Mouse (Mus musculus) spleen, postnatal 36 days (tissue): Measurements from ENCODE around the gene St6gal1.

Experiments
- DNase-seq, 2 experiments: peaks; one replicate each; pipeline ENCODE4 v3.0.0; 2022; ENCODE audit warnings: low spot score in 2 of 2, mixed read lengths in 1 of 2

St6gal1 gene

GRCm38 (mm10) chr16:23298441-23298840 is 73.9 kb downstream of the St6gal1 start:
- no peak for DNase-seq

GRCm38 (mm10) chr16:23298911-23299310 is 74.4 kb downstream of the St6gal1 start:
- no peak for DNase-seq

GRCm38 (mm10) chr16:23299904-23300740 is 75.6 kb downstream of the St6gal1 start:
- no peak for DNase-seq

- DNase-seq: no peak
Observed at GRCm38 (mm10) chr16:23301762-23302161, 77.2 kb downstream of the St6gal1 start.

GRCm38 (mm10) chr16:23305830-23306623 is 81.5 kb downstream of the St6gal1 start:
- no peak for DNase-seq

- DNase-seq: no peak
Observed at GRCm38 (mm10) chr16:23307142-23307968, 82.8 kb downstream of the St6gal1 start.

GRCm38 (mm10) chr16:23308012-23308554 is 83.5 kb downstream of the St6gal1 start:
- DNase-seq: no peak

GRCm38 (mm10) chr16:23309080-23309479 is 84.5 kb downstream of the St6gal1 start:
- no peak for DNase-seq

- DNase-seq: no peak
Observed at GRCm38 (mm10) chr16:23312604-23313003, 88.1 kb downstream of the St6gal1 start.

- peak; percentile 27 to 29 for DNase-seq
Observed at GRCm38 (mm10) chr16:23314790-23315189, 90.2 kb downstream of the St6gal1 start.

- DNase-seq: no peak
Observed at GRCm38 (mm10) chr16:23317411-23318047, 93.0 kb downstream of the St6gal1 start.

- DNase-seq: no peak
Observed at GRCm38 (mm10) chr16:23320025-23320424, 95.5 kb downstream of the St6gal1 start.

GRCm38 (mm10) chr16:23320579-23320978 is 96.0 kb downstream of the St6gal1 start:
- DNase-seq: no peak

- DNase-seq: no peak
Observed at GRCm38 (mm10) chr16:23322453-23322852, 97.9 kb downstream of the St6gal1 start.

- DNase-seq: no peak
Observed at GRCm38 (mm10) chr16:23323915-23324314, 99.4 kb downstream of the St6gal1 start.

- no peak for DNase-seq
Observed at GRCm38 (mm10) chr16:23324867-23325650, 100.5 kb downstream of the St6gal1 start.

- DNase-seq: no peak
Observed at GRCm38 (mm10) chr16:23326664-23327063, 102.1 kb downstream of the St6gal1 start.

- no peak for DNase-seq
Observed at GRCm38 (mm10) chr16:23327266-23327665, 102.7 kb downstream of the St6gal1 start.

GRCm38 (mm10) chr16:23328201-23328600 is 103.7 kb downstream of the St6gal1 start:
- peak in 1 of 2 experiments; percentile 14 for DNase-seq

- no peak for DNase-seq
Observed at GRCm38 (mm10) chr16:23332136-23332535, 107.6 kb downstream of the St6gal1 start.
